8 mouse cellular contexts compared by ENCODE assay signal in genomic region chr1:23762782-23763630, GRCm38 (mm10). TPM values are rescaled to one million over a fixed set of nuclear protein-coding genes. Genes with fewer than 3 reads are reported as not detected.
DNase-seq lines count a peak whose midpoint lies in the region; ATAC-seq lines count a peak whose summit lies in the region.

No protein-coding gene starts in this region.

- H3K27me3 ChIP-seq in intestine, embryonic 16.5 days (replicated peaks; ENCODE audit: control insufficient read depth, insufficient read depth, low read length): peaks cover 43% of the 10 kb centered on the region
- H3K27me3 ChIP-seq in midbrain, embryonic 10.5 days (ENCODE audit: low read depth, poor library complexity, severe bottlenecking): peaks cover 69% of the 10 kb centered on the region

- peak overlapping the region; percentile 93 for H3K4me2 ChIP-seq in intestine, embryonic 16.5 days (ENCODE audit: low read depth, low read length)

- 1% methylated on average over 61 of the region's 65 CpGs for WGBS in intestine, embryonic 16.5 days
- WGBS in midbrain, embryonic 10.5 days: 1% methylated on average over 65 of the region's 65 CpGs

- peak overlapping the region; percentile 54 for H3K9ac ChIP-seq in intestine, embryonic 16.5 days (ENCODE audit: low read depth, low read length)

- intact Hi-C loops in left cerebral cortex, postnatal 25 days (cut with DNase I): loop anchor here (2.0 to 5.0 kb wide), 3 partner anchors 30 to 484 kb away; no protein-coding TSS in a partner anchor

- H3K9me3 ChIP-seq in intestine, embryonic 16.5 days (ENCODE audit: control insufficient read depth, low read length): no peaks in the 10 kb centered on the region
- no peaks in the 10 kb centered on the region for H3K9me3 ChIP-seq in midbrain, embryonic 10.5 days (replicated peaks)

- ATAC-seq in intestine, embryonic 16.5 days: peak; percentile 94

- H3K27ac ChIP-seq in intestine, embryonic 16.5 days (ENCODE audit: low read length): no peak overlapping the region
- H3K27ac ChIP-seq in midbrain, embryonic 10.5 days (replicated peaks): peak overlapping the region; percentile 63

- H3K4me3 ChIP-seq in intestine, embryonic 16.5 days (ENCODE audit: low read length): peak overlapping the region; percentile 54
- H3K4me3 ChIP-seq in midbrain, embryonic 10.5 days: peak overlapping the region; percentile 74

- no peaks in the 10 kb centered on the region for H3K36me3 ChIP-seq in intestine, embryonic 16.5 days (ENCODE audit: control insufficient read depth, insufficient read depth, low read length)
- H3K36me3 ChIP-seq in midbrain, embryonic 10.5 days: no peaks in the 10 kb centered on the region

- peak; percentile 94 for DNase-seq in adrenal gland, postnatal 10 days
- DNase-seq in embryo, embryonic 9.5 days (ENCODE audit: extremely low spot score): peak; percentile 91
- peak; percentile 78 to 86 for DNase-seq in gastrocnemius, postnatal 4 days (ENCODE audit: low spot score in 2 of 2)
- DNase-seq in left cerebral cortex, postnatal 25 days (ENCODE audit: low spot score in 2 of 2): peak; percentile 95 to 97
- DNase-seq in midbrain, embryonic 10.5 days (ENCODE audit: low spot score): peak; percentile 95
- DNase-seq in skeletal muscle tissue, adult 2 months (ENCODE audit: low read depth, low spot score): peak; percentile 46
- DNase-seq in adipocyte (ENCODE audit: low spot score): no peak

- peaks cover 3% of the 10 kb centered on the region for H3K4me1 ChIP-seq in intestine, embryonic 16.5 days (ENCODE audit: control insufficient read depth, insufficient read depth, low read length)
- H3K4me1 ChIP-seq in midbrain, embryonic 10.5 days: peaks cover 26% of the 10 kb centered on the region

RNA-seq across cellular contexts. Expression of gene B3gat2, which starts 1.5 kb away (rescaled TPM):
- not detected for total RNA-seq in adrenal gland, postnatal 10 days (2021)
- total RNA-seq in gastrocnemius, postnatal 4 days (2021): not detected
- 0.24 and 0.29 TPM in 2 replicates for polyA plus RNA-seq in intestine, embryonic 16.5 days (2015; fragmentation: Nextera tagmentation; extraction: Ambion mirVana)
- 10 to 100 TPM in 1 of 2 experiments, 1 to 10 TPM in 1; 8.4 to 10.2 TPM for total RNA-seq in left cerebral cortex, postnatal 25 days (2021)
- polyA plus RNA-seq in midbrain, embryonic 10.5 days (2016; fragmentation: Nextera tagmentation; extraction: Ambion mirVana): 1.1 TPM in 2 replicates

Comparison
In these comparisons a context has a peak if more than half of its experiments do, and no peak if none do; other contexts are left out.
1. RNA of gene B3gat2, which starts 1.5 kb away (total RNA-seq): 8.4 to 10.2 TPM in left cerebral cortex, postnatal 25 days; not detected in adrenal gland, postnatal 10 days and not detected in gastrocnemius, postnatal 4 days; every median in the first group is over 4 times any median in the second.